Mouse (Mus musculus) heart, adult 2 months (tissue): ENCODE measurements around the gene Gmppa. TPM values are rescaled to one million over a fixed set of nuclear protein-coding genes. Genes with fewer than 3 reads are reported as not detected.

ENCODE experiments used
- DNase-seq, 2 experiments: peaks; one replicate each; pipeline ENCODE4 v3.0.0; 2021
- H3K27ac ChIP-seq: fragments of 200-600 bp; 2 replicates; pipeline ENCODE4 v1.8.1; 2022
- H3K27me3 ChIP-seq: fragments of 200-500 bp; 2 replicates; pipeline ENCODE4 v1.6.1; 2012; ENCODE audit warnings: mild to moderate bottlenecking, low read length, inconsistent platforms, mixed read lengths; ENCODE audit not compliant: control insufficient read depth, insufficient read depth
- H3K36me3 ChIP-seq: fragments of 200-500 bp; 2 replicates; pipeline ENCODE4 v1.6.1; 2012; ENCODE audit warnings: low read length, inconsistent platforms; ENCODE audit not compliant: control insufficient read depth, insufficient read depth
- H3K4me1 ChIP-seq: fragments of 200-500 bp; 2 replicates; pipeline ENCODE4 v1.6.1; 2011; ENCODE audit warnings: low read length; ENCODE audit not compliant: control insufficient read depth, insufficient read depth
- H3K4me3 ChIP-seq: fragments of 200-600 bp; 2 replicates; pipeline ENCODE4 v1.8.1; 2022
- H3K79me2 ChIP-seq: fragments of 200-500 bp; replicated peaks from 2 replicates; pipeline ENCODE4 v1.6.1; 2012; ENCODE audit warnings: mild to moderate bottlenecking, inconsistent platforms, low read length, moderate library complexity, mixed read lengths; ENCODE audit not compliant: control insufficient read depth, insufficient read depth
- H3K9ac ChIP-seq: fragments of 200-500 bp; 2 replicates; pipeline ENCODE4 v1.6.1; 2012; ENCODE audit warnings: low read depth, mild to moderate bottlenecking, control low read depth, inconsistent platforms, low read length, mixed read lengths
- CTCF ChIP-seq: fragments of 200-600 bp; IDR thresholded peaks from 2 replicates; pipeline ENCODE4 v1.8.1; 2022; ENCODE audit warnings: antibody characterized with exemption, mild to moderate bottlenecking, moderate library complexity
- EP300 ChIP-seq: fragments of 200-500 bp; IDR thresholded peaks from 2 replicates; pipeline ENCODE4 v1.6.1; 2011; ENCODE audit warnings: low read depth, low read length, control low read depth; ENCODE audit not compliant: insufficient read depth
- POLR2A ChIP-seq: fragments of 200-500 bp; IDR thresholded peaks from 2 replicates; pipeline ENCODE4 v1.6.1; 2011; ENCODE audit warnings: mild to moderate bottlenecking, low read depth, low read length, control low read depth; ENCODE audit not compliant: insufficient read depth
- WGBS: fragments of 180-500 bp; shearing (Covaris S2); methylation state at CpG from one replicate; pipeline ENCODE4 v1.1.7; 2018; 5-methylcytosine and 5-hydroxymethylcytosine counted together
- intact Hi-C: fragments of 180-260 bp; cut with DNase I; formaldehyde crosslinking; loops from one replicate; pipeline ENCODE4 v1.15.1; 2025
- polyA plus RNA-seq: library from polyadenylated mRNA; depleted of rRNA; stranded (reverse); fragments of >200 nt; gene quantifications from 2 replicates; pipeline ENCODE4 v1.2.3, GENCODE M21; 2012
- total RNA-seq, 2 experiments: library from RNA; stranded (reverse); gene quantifications; 2 replicates each; pipeline ENCODE4 v1.2.3; 2021

Gmppa gene
- total and polyA plus RNA-seq, 3 experiments, result 38.9 to 94.6 (median 39.9) TPM

DNA sequence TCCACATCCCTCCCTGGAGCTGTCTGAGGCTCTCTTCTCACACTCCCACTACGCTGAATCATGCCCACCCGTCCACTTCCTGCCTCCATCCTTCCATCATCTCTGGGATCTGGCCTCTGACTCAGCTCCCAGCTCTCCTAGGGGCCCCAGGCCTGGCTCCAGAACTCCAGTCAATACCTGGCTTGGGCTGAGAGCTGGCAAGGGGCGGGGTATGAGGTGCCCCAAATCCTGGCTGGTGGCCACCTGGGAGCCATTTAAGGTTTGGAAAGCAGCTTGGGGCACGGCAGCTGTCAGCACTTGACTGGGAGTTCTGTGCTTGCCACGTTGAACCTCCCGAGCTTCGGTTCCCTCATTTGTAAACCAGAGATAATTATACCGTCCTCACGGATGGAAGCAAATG is 42.6 kb upstream of the Gmppa start:
- peak overlapping the region; percentile 7; the same call in 1 of the 2 replicates for H3K9ac ChIP-seq
- H3K4me1 ChIP-seq, result peaks cover 11% of the 10 kb centered on the region; the same call in 1 of the 2 replicates
- H3K79me2 ChIP-seq, result no peaks in the 10 kb centered on the region
- TF ChIP-seq POLR2A (no peak), CTCF (no peak), EP300 (no peak)
- H3K36me3 ChIP-seq, result peaks cover 5% of the 10 kb centered on the region
- no peak overlapping the region for H3K4me3 ChIP-seq
- H3K27ac ChIP-seq, result peak overlapping the region; percentile 86
- 38% methylated on average over 9 of the region's 9 CpGs for WGBS
- intact Hi-C loops, result loop anchor here (10.0 kb wide), 1 partner anchor 48 kb away; no protein-coding TSS in a partner anchor
- H3K27me3 ChIP-seq, result no peaks in the 10 kb centered on the region
- DNase-seq, result peak; percentile 76 to 86

GRCm38 (mm10) chr1:75393846-75394245 is 41.9 kb upstream of the Gmppa start:
- Histone ChIP-seq H3K4me3 (no peak overlapping the region), H3K27me3 (no peaks in the 10 kb centered on the region), H3K4me1 (peaks cover 12% of the 10 kb centered on the region; the same call in 1 of the 2 replicates), H3K27ac (peak overlapping the region; percentile 86), H3K9ac (peak overlapping the region; percentile 7; the same call in 1 of the 2 replicates), H3K79me2 (no peaks in the 10 kb centered on the region), H3K36me3 (peaks cover 5% of the 10 kb centered on the region)
- TF ChIP-seq POLR2A (no peak), CTCF (no peak), EP300 (no peak)
- no peak for DNase-seq
- WGBS, result 82% methylated on average over 3 of the region's 3 CpGs
- intact Hi-C loops, result loop anchor here (10.0 kb wide), 1 partner anchor 49 kb away; no protein-coding TSS in a partner anchor

GRCm38 (mm10) chr1:75398761-75399402 is 36.8 kb upstream of the Gmppa start:
- no peaks in the 10 kb centered on the region for H3K27me3 ChIP-seq
- DNase-seq, result peak; percentile 66 to 87
- peaks cover 5% of the 10 kb centered on the region for H3K36me3 ChIP-seq
- intact Hi-C loops, result loop anchor here (10.0 kb wide), 1 partner anchor 54 kb away; no protein-coding TSS in a partner anchor
- peaks cover 7% of the 10 kb centered on the region; the same call in 1 of the 2 replicates for H3K4me1 ChIP-seq
- TF ChIP-seq CTCF (peak; percentile 89), POLR2A (peak; percentile 55; the same call in 1 of the 2 replicates), EP300 (peak; percentile 71; the same call in 1 of the 2 replicates)
- H3K79me2 ChIP-seq, result no peaks in the 10 kb centered on the region
- WGBS, result 18% methylated on average over 9 of the region's 9 CpGs
- peak overlapping the region; percentile 95 for H3K27ac ChIP-seq
- no peak overlapping the region for H3K4me3 ChIP-seq
- H3K9ac ChIP-seq, result peak overlapping the region; percentile 43

GRCm38 (mm10) chr1:75399755-75400492 is 35.8 kb upstream of the Gmppa start:
- Histone ChIP-seq H3K79me2 (no peaks in the 10 kb centered on the region), H3K27me3 (no peaks in the 10 kb centered on the region), H3K36me3 (no peaks in the 10 kb centered on the region; the same call in 1 of the 2 replicates), H3K9ac (peak overlapping the region; percentile 76), H3K27ac (peak overlapping the region; percentile 95), H3K4me1 (peaks cover 5% of the 10 kb centered on the region; the same call in 1 of the 2 replicates), H3K4me3 (peak overlapping the region; percentile 7)
- TF ChIP-seq EP300, result 0 out of 2 replicates have a peak, but pooled peaks have one; percentile 50
- TF ChIP-seq POLR2A, result peak; percentile 65
- no peak for TF ChIP-seq CTCF
- DNase-seq, result peak; percentile 72 to 84
- WGBS, result 15% methylated on average over 15 of the region's 15 CpGs
- intact Hi-C loops, result loop anchor here (10.0 kb wide), 1 partner anchor 55 kb away; no protein-coding TSS in a partner anchor

GRCm38 (mm10) chr1:75400493-75401115 is 35.1 kb upstream of the Gmppa start:
- TF ChIP-seq EP300 (no peak), POLR2A (no peak), CTCF (no peak)
- H3K9ac ChIP-seq, result peak overlapping the region; percentile 76
- peaks cover 5% of the 10 kb centered on the region; the same call in 1 of the 2 replicates for H3K4me1 ChIP-seq
- no peaks in the 10 kb centered on the region for H3K27me3 ChIP-seq
- peak overlapping the region; percentile 95 for H3K27ac ChIP-seq
- H3K79me2 ChIP-seq, result no peaks in the 10 kb centered on the region
- no peaks in the 10 kb centered on the region; the same call in 1 of the 2 replicates for H3K36me3 ChIP-seq
- WGBS, result 35% methylated on average over 6 of the region's 6 CpGs
- peak overlapping the region; percentile 7 for H3K4me3 ChIP-seq
- intact Hi-C loops, result no loop called here
- peak in 1 of 2 experiments; percentile 45 for DNase-seq
